Mouse (Mus musculus): ENCODE measurements at regions not wholly inside any gene's neighbourhood (a gene's known extent, or its start where the extent isn't known, plus 50 kb on each side); places are given as distances from the start of the nearest gene placed in this dataset.

DNA sequence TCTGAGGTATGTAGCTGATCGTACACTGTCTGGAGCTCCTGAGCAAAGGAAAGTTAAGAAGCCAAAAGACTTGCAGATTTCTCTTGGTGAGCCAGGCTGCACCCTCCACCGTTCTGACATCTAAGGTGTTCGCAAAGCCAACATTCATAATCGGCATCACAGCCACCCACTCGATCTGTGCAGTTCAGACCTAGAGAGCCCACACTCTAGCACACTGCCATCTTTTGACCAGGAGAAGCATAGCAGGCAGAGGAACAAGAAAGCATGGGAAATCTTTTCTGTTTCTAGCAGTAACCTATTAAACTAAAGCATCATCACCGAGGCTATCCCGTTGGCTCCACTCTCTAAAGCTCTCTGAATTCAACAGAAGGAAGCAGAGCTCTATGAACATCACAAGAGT, 59.2 kb downstream of the Areg start:
- Histone ChIP-seq H3K9me3 (no peaks in the 10 kb centered on the region), H3K9ac (no peak overlapping the region), H3K4me3 (no peak overlapping the region), H3K4me2 (no peak overlapping the region), H3K27ac (no peak overlapping the region), H3K27me3 (no peaks in the 10 kb centered on the region), H3K4me1 (no peaks in the 10 kb centered on the region), H3K36me3 (no peaks in the 10 kb centered on the region)
- peak; percentile 48; the same call in 1 of the 2 replicates for ATAC-seq (ENCODE audit: insufficient number of reproducible peaks, insufficient read depth, low FRiP score, low TSS enrichment, low read depth)
- WGBS = 47% methylated on average over 7 of the region's 7 CpGs

DNA sequence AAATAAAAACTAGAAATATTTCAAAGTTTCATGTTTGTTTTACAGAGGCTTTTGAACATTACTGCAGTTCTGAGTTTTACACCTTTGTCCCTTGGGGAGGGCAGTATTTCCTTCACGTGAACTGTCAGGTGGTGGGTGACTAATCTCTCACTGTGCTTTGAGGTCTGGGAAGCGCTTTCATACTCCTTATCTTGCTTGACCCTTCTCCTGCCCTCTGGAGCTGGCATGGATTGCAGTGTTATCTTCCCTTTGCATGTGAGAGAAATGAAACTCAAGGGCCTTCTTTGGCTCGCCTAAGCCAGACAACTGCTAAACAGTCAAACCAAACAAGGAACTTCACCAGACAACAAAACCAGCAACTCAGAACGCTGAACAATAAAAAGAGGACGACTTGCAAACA, 61.0 kb downstream of the Areg start:
- H3K9me3 ChIP-seq = no peaks in the 10 kb centered on the region
- WGBS = 75% methylated on average over 5 of the region's 5 CpGs
- H3K27me3 ChIP-seq = no peaks in the 10 kb centered on the region
- H3K4me3 ChIP-seq = no peak overlapping the region
- H3K9ac ChIP-seq = no peak overlapping the region
- no peak overlapping the region for H3K4me2 ChIP-seq
- ATAC-seq (ENCODE audit: insufficient number of reproducible peaks, insufficient read depth, low FRiP score, low TSS enrichment, low read depth) = no peak
- H3K27ac ChIP-seq = no peak overlapping the region
- no peaks in the 10 kb centered on the region for H3K4me1 ChIP-seq
- H3K36me3 ChIP-seq = no peaks in the 10 kb centered on the region

DNA sequence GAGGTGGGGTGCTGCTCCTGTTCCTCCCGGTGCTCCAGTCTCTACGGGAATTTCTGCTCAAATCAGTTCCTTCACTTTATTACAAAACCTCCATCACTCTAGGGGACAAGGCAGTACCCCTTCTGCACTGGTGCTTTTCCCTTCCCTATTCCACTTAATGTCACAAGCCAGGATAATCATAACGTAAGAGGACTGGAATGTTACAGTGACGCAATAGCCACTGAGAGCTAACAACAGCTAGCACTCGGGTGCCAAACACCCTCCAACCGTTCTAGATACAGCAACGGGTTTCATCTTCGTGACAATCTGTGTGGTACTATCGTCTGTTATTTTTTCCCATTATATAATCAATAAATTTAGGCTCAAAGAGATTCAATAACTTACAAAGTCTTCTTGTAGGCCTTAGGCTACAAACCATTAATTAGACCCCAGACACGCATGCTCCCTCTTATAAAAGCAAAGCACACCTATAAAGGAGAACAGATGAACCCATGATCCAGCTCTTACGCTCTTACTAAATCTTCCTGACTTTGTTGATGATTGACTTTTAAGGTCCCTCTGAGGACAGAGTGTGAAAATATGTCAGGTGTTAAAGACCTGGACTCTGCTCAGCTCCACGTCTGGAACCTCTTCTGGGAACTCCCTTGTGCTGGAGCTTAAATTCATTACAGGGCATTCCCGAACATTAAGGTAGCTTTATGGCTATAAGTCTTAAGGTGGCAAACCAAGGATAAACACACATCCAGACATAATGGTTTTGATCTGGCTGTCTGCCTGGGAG, 65.0 kb downstream of the Areg start:
- Histone ChIP-seq H3K27me3 (no peaks in the 10 kb centered on the region), H3K4me2 (no peak overlapping the region), H3K9ac (no peak overlapping the region), H3K9me3 (no peaks in the 10 kb centered on the region), H3K4me1 (no peaks in the 10 kb centered on the region), H3K36me3 (no peaks in the 10 kb centered on the region), H3K27ac (no peak overlapping the region), H3K4me3 (no peak overlapping the region)
- WGBS = 82% methylated on average over 13 of the region's 13 CpGs
- ATAC-seq (ENCODE audit: insufficient number of reproducible peaks, insufficient read depth, low FRiP score, low TSS enrichment, low read depth) = no peak

DNA sequence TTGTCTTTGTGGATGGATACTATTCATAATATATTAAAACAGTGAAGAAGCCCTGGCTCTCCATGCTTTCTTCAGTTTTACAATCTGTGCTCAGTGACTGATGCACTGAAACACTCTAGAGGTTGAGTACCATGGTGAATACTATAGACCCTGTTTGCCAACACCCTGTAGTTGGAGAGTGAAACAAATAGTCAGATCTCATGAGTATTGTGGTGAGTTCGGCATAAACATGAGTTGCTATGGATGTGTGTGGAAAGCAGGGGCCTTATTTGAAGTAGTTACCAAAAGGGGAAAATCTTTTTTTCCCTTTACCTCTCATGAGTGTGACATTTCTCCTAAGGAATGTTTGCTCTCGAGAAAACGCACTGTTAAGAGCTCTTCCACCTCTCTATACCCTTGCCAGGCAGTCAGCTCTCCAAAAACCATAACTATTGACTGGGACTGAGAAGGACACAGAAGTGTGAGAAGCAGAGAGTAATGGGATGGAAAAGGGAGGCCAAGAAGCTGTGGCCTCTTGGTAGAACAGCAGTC, 66.0 kb downstream of the Areg start:
- Histone ChIP-seq H3K4me2 (no peak overlapping the region), H3K27me3 (no peaks in the 10 kb centered on the region), H3K4me3 (no peak overlapping the region), H3K9me3 (no peaks in the 10 kb centered on the region), H3K27ac (no peak overlapping the region), H3K4me1 (no peaks in the 10 kb centered on the region), H3K9ac (no peak overlapping the region), H3K36me3 (no peaks in the 10 kb centered on the region)
- 78% methylated on average over 3 of the region's 3 CpGs for WGBS
- ATAC-seq (ENCODE audit: insufficient number of reproducible peaks, insufficient read depth, low FRiP score, low TSS enrichment, low read depth) = no peak

DNA sequence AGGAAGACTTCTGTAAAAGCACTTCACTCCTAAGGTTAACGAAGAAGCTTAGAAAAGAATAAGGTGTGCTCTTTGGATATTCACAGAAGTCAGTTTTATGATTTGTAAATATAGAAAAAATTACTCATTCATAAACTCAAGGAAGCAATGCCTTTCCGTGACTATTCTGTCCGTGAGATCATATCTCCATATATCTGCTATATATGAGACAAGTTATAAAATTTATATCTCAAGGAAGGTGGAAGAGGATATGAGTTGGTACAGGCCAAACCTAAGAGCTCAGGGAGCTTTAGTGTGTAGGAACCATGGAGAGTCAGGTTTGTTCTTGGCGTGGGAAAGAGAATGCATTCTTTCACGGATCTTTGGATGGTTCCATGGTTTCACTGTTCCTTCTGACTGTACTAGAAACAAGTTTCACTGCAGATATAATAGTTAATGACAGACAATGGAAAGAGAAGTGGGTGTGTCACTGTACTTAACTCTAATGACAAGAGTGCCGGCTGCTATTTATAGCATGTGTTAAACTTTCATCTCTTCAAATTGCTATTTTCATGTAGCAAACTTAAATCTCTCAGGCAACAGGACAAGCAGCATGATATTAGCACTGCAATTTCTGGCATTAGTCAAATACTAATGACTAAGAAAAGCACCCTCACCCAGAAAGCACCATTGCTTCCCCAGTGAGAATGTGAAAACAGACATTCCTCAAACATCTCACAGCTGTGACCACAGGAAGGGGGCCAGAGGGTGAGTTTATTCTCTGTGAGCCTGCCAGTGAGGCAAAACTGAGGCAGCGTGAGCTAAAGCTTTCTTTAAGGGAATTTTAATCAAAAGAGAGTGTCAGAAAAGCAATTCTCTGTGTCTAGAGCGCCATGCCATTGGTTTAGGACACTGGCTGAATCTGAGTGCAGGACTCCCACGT, 67.4 kb downstream of the Areg start:
- H3K27ac ChIP-seq = no peak overlapping the region
- H3K9ac ChIP-seq = no peak overlapping the region
- H3K9me3 ChIP-seq = no peaks in the 10 kb centered on the region
- H3K4me3 ChIP-seq = no peak overlapping the region
- no peaks in the 10 kb centered on the region for H3K27me3 ChIP-seq
- no peaks in the 10 kb centered on the region for H3K4me1 ChIP-seq
- no peak for ATAC-seq (ENCODE audit: insufficient number of reproducible peaks, insufficient read depth, low FRiP score, low TSS enrichment, low read depth)
- no peak overlapping the region for H3K4me2 ChIP-seq
- WGBS = 80% methylated on average over 9 of the region's 9 CpGs
- no peaks in the 10 kb centered on the region for H3K36me3 ChIP-seq

DNA sequence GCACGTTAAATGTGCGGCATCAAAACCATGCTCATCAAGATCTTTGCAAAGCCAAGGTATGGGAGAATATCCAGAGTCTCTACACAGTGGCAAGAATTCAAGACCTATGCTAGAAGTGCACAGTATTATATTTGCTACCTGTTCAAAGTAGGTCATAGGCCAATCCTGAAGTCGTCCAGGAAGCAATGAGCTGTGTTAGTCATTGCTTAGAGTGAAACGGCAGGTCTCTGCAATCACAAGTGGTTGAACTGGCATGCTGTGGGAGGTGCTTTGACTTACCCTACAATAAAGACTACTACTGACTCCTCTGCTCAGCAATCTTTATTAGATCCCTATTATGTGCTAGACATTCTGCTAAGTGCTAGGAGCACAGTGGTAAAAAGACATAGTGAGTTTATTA, 80.8 kb downstream of the Areg start:
- H3K4me3 ChIP-seq = no peak overlapping the region
- WGBS = 85% methylated on average over 4 of the region's 4 CpGs
- no peaks in the 10 kb centered on the region for H3K27me3 ChIP-seq
- H3K4me2 ChIP-seq = no peak overlapping the region
- H3K9ac ChIP-seq = no peak overlapping the region
- no peaks in the 10 kb centered on the region for H3K9me3 ChIP-seq
- no peak overlapping the region for H3K27ac ChIP-seq
- H3K4me1 ChIP-seq = no peaks in the 10 kb centered on the region
- H3K36me3 ChIP-seq = no peaks in the 10 kb centered on the region
- no peak for ATAC-seq (ENCODE audit: insufficient number of reproducible peaks, insufficient read depth, low FRiP score, low TSS enrichment, low read depth)

DNA sequence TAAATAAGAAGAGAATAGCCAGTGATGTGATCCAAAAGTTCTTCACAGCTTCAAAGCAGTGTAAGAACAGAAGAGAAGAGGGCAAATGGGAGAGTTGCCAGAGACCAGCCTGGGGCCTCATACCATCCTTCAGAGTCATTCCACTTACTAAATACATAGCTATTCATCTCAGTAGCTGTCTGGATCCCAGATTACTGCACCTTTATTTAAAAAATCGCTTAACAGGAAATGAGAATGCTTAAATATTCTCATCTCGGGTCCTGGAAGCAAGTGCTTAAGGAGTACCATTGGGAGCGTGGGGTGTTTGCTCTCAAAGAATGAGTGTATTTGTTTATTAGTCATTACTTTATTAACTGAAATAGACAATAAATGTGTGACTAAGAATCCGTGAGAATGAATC, 102.3 kb downstream of the Areg start:
- 65% methylated on average over 4 of the region's 4 CpGs for WGBS

DNA sequence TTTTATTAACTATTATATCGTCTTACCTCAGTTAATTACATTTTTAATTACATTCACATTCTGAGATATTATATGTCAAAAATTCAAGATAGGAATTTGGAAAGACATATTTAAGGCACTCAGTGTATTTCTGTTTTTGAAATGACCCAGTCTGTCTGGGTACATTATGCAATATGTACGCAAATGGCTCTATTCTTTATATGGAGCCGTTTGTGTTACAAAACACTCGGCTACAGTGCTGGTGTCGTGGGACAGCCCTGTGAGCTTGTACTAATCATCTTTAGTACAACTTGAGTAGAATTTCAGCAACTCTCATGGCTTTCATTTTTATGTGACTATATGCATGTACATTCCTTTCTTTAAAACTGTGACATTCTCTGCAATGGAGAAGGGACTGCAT, 108.0 kb downstream of the Areg start:
- no peaks in the 10 kb centered on the region for H3K27me3 ChIP-seq
- 87% methylated on average over 5 of the region's 5 CpGs for WGBS
- H3K4me2 ChIP-seq = no peak overlapping the region
- no peak for ATAC-seq (ENCODE audit: insufficient number of reproducible peaks, insufficient read depth, low FRiP score, low TSS enrichment, low read depth)
- no peak overlapping the region for H3K4me3 ChIP-seq
- no peaks in the 10 kb centered on the region for H3K4me1 ChIP-seq
- no peaks in the 10 kb centered on the region for H3K9me3 ChIP-seq
- no peak overlapping the region for H3K27ac ChIP-seq
- H3K9ac ChIP-seq = no peak overlapping the region
- no peaks in the 10 kb centered on the region for H3K36me3 ChIP-seq

More for the DNA sequence above, 102.3 kb downstream of the Areg start:
- H3K4me1 ChIP-seq = no peaks in the 10 kb centered on the region
- H3K4me3 ChIP-seq = no peak overlapping the region
- H3K9me3 ChIP-seq = no peaks in the 10 kb centered on the region
- no peaks in the 10 kb centered on the region for H3K27me3 ChIP-seq
- no peak overlapping the region for H3K27ac ChIP-seq
- no peak overlapping the region for H3K4me2 ChIP-seq
- ATAC-seq (ENCODE audit: insufficient number of reproducible peaks, insufficient read depth, low FRiP score, low TSS enrichment, low read depth) = no peak
- H3K9ac ChIP-seq = no peak overlapping the region
- no peaks in the 10 kb centered on the region for H3K36me3 ChIP-seq

DNA sequence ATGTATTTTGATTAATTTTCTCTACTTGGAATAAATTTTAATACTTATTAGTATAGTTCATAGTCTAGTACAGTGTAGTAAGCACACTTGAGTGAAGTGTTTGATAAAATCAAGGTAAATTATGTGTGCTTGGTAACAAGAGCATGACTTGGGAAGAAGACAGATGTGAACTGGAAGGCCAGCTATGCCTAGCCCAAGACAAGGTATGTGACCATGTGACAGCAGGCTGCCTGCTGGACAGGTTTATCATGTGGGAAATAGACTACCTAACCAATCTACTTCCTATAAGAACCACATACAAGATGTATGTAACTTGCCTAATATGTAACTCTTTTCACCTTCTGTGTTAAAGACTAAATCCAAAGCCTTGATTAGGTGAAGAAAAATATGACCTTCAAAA, 122.5 kb downstream of the Areg start:
- Histone ChIP-seq H3K4me1 (no peaks in the 10 kb centered on the region), H3K4me2 (no peak overlapping the region), H3K4me3 (no peak overlapping the region), H3K27ac (no peak overlapping the region), H3K36me3 (no peaks in the 10 kb centered on the region), H3K27me3 (no peaks in the 10 kb centered on the region), H3K9me3 (no peaks in the 10 kb centered on the region), H3K9ac (no peak overlapping the region)
- ATAC-seq (ENCODE audit: insufficient number of reproducible peaks, insufficient read depth, low FRiP score, low TSS enrichment, low read depth) = no peak

DNA sequence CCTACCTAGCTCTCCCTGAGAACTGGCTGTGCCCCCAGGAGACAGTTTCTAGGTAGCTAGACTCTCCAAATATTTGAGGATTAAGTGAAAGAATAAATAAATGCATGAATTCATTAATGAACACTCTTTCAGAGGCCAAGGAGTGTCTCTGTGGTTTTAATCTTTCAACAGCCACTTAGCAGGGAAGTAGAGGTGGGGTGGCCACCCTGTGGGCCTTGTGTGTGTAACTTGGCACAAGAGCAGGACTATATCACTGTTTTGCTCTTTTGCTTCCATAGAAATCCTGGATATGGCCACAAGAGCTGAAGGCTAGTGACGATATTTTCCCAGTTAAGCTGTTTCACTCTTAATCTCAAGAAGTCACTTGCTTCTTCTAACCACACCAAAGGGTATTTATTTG, 123.1 kb downstream of the Areg start:
- 81% methylated on average over 1 of the region's 1 CpGs for WGBS
- no peak overlapping the region for H3K27ac ChIP-seq
- H3K36me3 ChIP-seq = no peaks in the 10 kb centered on the region
- no peak overlapping the region for H3K4me2 ChIP-seq
- H3K27me3 ChIP-seq = no peaks in the 10 kb centered on the region
- no peak for ATAC-seq (ENCODE audit: insufficient number of reproducible peaks, insufficient read depth, low FRiP score, low TSS enrichment, low read depth)
- H3K4me3 ChIP-seq = no peak overlapping the region
- H3K4me1 ChIP-seq = no peaks in the 10 kb centered on the region
- no peaks in the 10 kb centered on the region for H3K9me3 ChIP-seq
- H3K9ac ChIP-seq = no peak overlapping the region

DNA sequence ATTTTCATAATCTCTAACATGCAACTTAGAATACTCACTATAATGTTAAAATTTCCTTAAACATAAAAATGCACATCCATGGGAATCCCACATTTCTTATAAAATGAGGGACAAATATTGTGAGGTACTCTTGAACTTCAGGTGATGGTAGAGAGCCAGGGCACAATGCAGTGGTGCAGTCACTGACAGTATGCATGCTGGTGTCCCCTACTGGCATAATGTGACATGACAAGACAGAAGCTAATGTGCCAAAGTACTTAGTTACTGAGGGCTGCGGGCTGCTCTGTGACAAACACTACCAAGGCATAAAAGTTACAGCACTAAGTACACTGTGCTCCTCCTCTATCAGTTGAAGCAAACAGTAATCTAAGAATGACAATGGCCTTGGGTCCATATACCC, 131.3 kb downstream of the Areg start:
- H3K27ac ChIP-seq = no peak overlapping the region
- H3K4me2 ChIP-seq = no peak overlapping the region
- no peaks in the 10 kb centered on the region for H3K36me3 ChIP-seq
- no peak overlapping the region for H3K9ac ChIP-seq
- H3K27me3 ChIP-seq = no peaks in the 10 kb centered on the region
- ATAC-seq (ENCODE audit: insufficient number of reproducible peaks, insufficient read depth, low FRiP score, low TSS enrichment, low read depth) = no peak
- no peaks in the 10 kb centered on the region for H3K4me1 ChIP-seq
- WGBS = 91% methylated on average over 1 of the region's 1 CpGs
- H3K9me3 ChIP-seq = no peaks in the 10 kb centered on the region
- no peak overlapping the region for H3K4me3 ChIP-seq

DNA sequence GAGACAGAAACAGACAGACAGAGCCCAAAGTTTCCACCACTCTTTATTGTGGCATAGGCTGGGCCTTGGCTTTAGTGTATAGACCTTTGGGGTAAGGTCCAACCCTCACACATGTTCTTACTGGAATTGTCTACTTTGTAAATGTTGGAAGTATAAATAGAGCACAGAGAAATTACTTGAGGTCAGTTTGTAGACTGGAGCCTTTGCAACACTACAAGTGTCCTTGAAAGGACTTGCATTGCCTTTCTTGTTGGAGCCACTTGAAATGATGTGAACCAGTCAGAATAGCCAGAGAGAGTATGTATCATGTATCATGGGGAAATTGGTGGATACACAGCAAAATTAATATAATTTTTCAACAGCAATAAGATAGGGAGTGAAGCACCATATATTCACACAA, 131.4 kb downstream of the Btc start:
- Histone ChIP-seq H3K9ac (no peak overlapping the region), H3K27ac (no peak overlapping the region), H3K4me2 (no peak overlapping the region), H3K9me3 (no peaks in the 10 kb centered on the region), H3K36me3 (no peaks in the 10 kb centered on the region), H3K4me3 (no peak overlapping the region), H3K4me1 (no peaks in the 10 kb centered on the region), H3K27me3 (no peaks in the 10 kb centered on the region)
- ATAC-seq (ENCODE audit: insufficient number of reproducible peaks, insufficient read depth, low FRiP score, low TSS enrichment, low read depth) = no peak

Measured in embryonic facial prominence, embryonic 13.5 days (tissue).